Mouse (Mus musculus) embryonic fibroblast, embryonic 13.5 days (primary cell): ENCODE measurements around the gene Map3k12.

ENCODE experiments used
- CTCF ChIP-seq: IDR thresholded peaks from 2 replicates; pipeline ENCODE4 v1.5.1; 2011; ENCODE audit warnings: mild to moderate bottlenecking, control low read depth, low read length, moderate library complexity, borderline replicate concordance; ENCODE audit not compliant: insufficient read depth
- POLR2A ChIP-seq: IDR thresholded peaks from 2 replicates; pipeline ENCODE4 v1.6.1; 2011; ENCODE audit warnings: low read depth, mild to moderate bottlenecking, control low read depth, low read length, moderate library complexity

- TF ChIP-seq CTCF (no peak), POLR2A (no peak)
Measured at GRCm38 (mm10) chr15:102530566-102530965, 13.7 kb upstream of the Map3k12 start.
